Mouse (Mus musculus): ENCODE results near the gene Olfr1099. TPM values are rescaled to one million over a fixed set of nuclear protein-coding genes. Genes with fewer than 3 reads are reported as not detected.

Olfr1099 gene
- polyA plus RNA-seq (2021; fragmentation: Nextera tagmentation), result not detected in 2 replicates
- long read RNA-seq, experiment 1, result 0 reads
- long read RNA-seq, experiment 2, result 0 reads

GRCm38 (mm10) chr2:86960593-86960992 is at the start of gene Olfr1099:
Gene Olfr1099 (minus strand): TSS chr2:86960693.

DNA sequence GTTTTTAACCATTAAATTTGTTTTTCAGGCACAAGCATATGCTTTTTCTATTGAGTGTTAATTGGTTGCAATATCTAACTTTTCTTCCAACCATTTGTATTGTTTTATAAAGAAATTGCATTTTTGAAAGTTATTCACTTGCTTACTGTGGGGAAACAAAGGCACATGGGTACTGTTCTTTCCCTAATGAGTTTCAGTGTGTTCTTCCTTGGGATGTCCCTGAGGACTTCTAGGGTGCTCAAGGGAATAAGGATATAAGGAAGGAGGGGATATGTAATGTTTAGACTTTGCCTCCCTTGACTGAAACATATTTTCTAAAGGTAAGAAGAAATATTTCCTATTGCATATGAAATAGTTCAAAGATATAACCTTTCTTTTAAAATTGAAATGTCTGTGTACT is 37.6 kb upstream of the Olfr1099 start, which contains the start of gene Olfr1102:
Olfr1102 (plus strand) TSS at position 301 of the 400 bp plus-strand sequence.

GRCm38 (mm10) chr2:86991121-86991520 is 30.6 kb upstream of the Olfr1099 start, which contains the start of gene Olfr1101:
Gene Olfr1101 (minus strand): TSS chr2:86991221.

DNA sequence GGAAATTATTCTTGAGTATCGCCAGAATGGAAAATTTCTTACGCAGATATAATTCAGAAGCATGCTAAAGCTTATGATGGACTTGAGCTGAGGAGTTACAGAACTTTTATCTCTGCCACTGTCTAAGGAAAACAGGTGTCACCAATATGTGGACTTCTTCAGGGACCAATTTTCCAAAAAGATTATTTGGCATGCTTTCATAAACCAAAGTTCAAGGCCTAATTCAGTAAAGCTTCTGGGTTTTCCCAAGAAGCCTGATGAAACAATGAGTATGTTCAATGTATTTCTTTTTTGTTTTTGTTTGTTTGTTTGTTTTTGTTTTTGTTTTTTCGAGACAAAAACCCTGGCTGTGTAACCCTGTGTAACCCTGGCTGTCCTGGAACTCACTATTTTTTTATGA is 19.4 kb upstream of the Olfr1099 start, which contains the start of gene Olfr1100:
Olfr1100 (minus strand) TSS at position 101 of the 400 bp plus-strand sequence.

GRCm38 (mm10) chr2:86924445-86924844 is 36.0 kb downstream of the Olfr1099 start, which contains the start of gene Olfr1098:
Gene Olfr1098 (minus strand): TSS chr2:86924545.

Other genes starting within 250 kb of the Olfr1099 start
- gene Olfr1089, start 227.0 kb downstream of the Olfr1099 start, polyA plus RNA-seq (2021; fragmentation: Nextera tagmentation), result not detected in 2 replicates
- not detected in 2 replicates for gene Olfr1090, start 201.7 kb downstream of the Olfr1099 start, polyA plus RNA-seq (2021; fragmentation: Nextera tagmentation)
- not detected in 2 replicates for gene Olfr1093, start 178.2 kb downstream of the Olfr1099 start, polyA plus RNA-seq (2021; fragmentation: Nextera tagmentation)
- not detected in 2 replicates for gene Olfr141, start 150.7 kb downstream of the Olfr1099 start, polyA plus RNA-seq (2021; fragmentation: Nextera tagmentation)
- not detected in 2 replicates for gene Olfr1094, start 136.0 kb downstream of the Olfr1099 start, polyA plus RNA-seq (2021; fragmentation: Nextera tagmentation)
- not detected in 2 replicates for gene Olfr1095, start 109.0 kb downstream of the Olfr1099 start, polyA plus RNA-seq (2021; fragmentation: Nextera tagmentation)
- not detected in 2 replicates for gene Gm13723, start 85.9 kb downstream of the Olfr1099 start, polyA plus RNA-seq (2021; fragmentation: Nextera tagmentation)
- gene Olfr1097, start 68.5 kb downstream of the Olfr1099 start, polyA plus RNA-seq (2021; fragmentation: Nextera tagmentation), result not detected in 2 replicates
- gene Olfr1098, start 36.1 kb downstream of the Olfr1099 start, polyA plus RNA-seq (2021; fragmentation: Nextera tagmentation), result not detected in 2 replicates
- not detected in 2 replicates for gene Olfr1100, start 19.3 kb upstream of the Olfr1099 start, polyA plus RNA-seq (2021; fragmentation: Nextera tagmentation)
- gene Olfr1101, start 30.5 kb upstream of the Olfr1099 start, polyA plus RNA-seq (2021; fragmentation: Nextera tagmentation), result not detected in 2 replicates
- gene Olfr1102, start 37.7 kb upstream of the Olfr1099 start, polyA plus RNA-seq (2021; fragmentation: Nextera tagmentation), result not detected in 2 replicates
- not detected in 2 replicates for gene Olfr1104, start 66.4 kb upstream of the Olfr1099 start, polyA plus RNA-seq (2021; fragmentation: Nextera tagmentation)
- gene Olfr1105, start 75.8 kb upstream of the Olfr1099 start, polyA plus RNA-seq (2021; fragmentation: Nextera tagmentation), result not detected in 2 replicates
- not detected in 2 replicates for gene Olfr1106, start 91.6 kb upstream of the Olfr1099 start, polyA plus RNA-seq (2021; fragmentation: Nextera tagmentation)
- gene Olfr1107, start 115.1 kb upstream of the Olfr1099 start, polyA plus RNA-seq (2021; fragmentation: Nextera tagmentation), result not detected in 2 replicates
- not detected in 2 replicates for gene Olfr1109, start 135.3 kb upstream of the Olfr1099 start, polyA plus RNA-seq (2021; fragmentation: Nextera tagmentation)
- gene Olfr259, start 153.9 kb upstream of the Olfr1099 start, polyA plus RNA-seq (2021; fragmentation: Nextera tagmentation), result not detected in 2 replicates
- not detected in 2 replicates for gene Olfr1110, start 179.6 kb upstream of the Olfr1099 start, polyA plus RNA-seq (2021; fragmentation: Nextera tagmentation)
- gene Olfr1111, start 191.9 kb upstream of the Olfr1099 start, polyA plus RNA-seq (2021; fragmentation: Nextera tagmentation), result not detected in 2 replicates
- gene Olfr1112, start 227.1 kb upstream of the Olfr1099 start, polyA plus RNA-seq (2021; fragmentation: Nextera tagmentation), result not detected in 2 replicates
- gene Olfr1113, start 248.3 kb upstream of the Olfr1099 start, polyA plus RNA-seq (2021; fragmentation: Nextera tagmentation), result not detected in 2 replicates